Mouse (Mus musculus): ENCODE data around the gene Olfr1297. TPM values are rescaled to one million over a fixed set of nuclear protein-coding genes. Genes with fewer than 3 reads are reported as not detected.

Olfr1297 gene
- not detected in 2 replicates for polyA plus RNA-seq (2012; rRNA removed)

DNA sequence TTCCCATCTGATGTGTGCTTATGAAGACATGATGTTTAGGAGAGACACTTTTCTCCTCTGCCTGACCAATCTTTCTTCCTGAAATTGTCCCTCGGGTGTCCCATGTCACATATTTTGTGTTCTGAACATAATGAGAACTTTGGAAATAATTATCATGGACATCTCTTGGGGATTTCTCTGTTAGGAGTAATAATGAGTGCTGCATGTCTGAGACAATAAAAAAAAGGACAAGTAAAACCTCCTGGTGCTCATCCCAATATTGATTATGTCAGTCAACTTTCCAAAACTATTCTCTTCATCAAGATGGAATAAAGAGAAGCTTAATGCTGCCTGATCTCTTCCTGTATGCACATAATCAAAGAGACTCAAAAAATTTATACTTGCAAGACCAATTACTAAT lies at the start of gene Olfr1297:
Gene Olfr1297 (minus strand): TSS at position 101 of the 400 bp plus-strand sequence.
- DNase-seq (ENCODE audit: low spot score) = no peak

DNA sequence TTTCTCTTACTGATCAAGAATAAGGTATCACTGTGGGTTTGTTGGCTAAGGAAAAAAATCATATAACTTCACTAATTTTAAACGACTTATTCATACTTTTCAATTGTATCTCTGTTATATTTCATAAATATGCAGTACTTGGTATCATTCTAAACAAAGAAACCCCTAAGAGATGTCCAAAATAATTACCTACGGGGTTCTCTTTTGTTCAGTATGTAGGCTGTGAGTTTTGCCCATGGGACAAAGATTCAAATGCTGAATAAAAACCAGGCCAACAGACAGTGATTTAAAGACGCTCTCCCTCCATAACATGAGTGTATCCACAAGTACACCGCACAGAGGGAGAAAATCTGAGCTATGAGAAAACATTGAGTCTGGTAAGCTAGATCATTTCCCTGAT lies 34.8 kb upstream of the Olfr1297 start, which contains the start of gene Olfr1299:
Gene Olfr1299 (plus strand): TSS at position 301 of the 400 bp plus-strand sequence.
- no peak for DNase-seq (ENCODE audit: low spot score)

DNA sequence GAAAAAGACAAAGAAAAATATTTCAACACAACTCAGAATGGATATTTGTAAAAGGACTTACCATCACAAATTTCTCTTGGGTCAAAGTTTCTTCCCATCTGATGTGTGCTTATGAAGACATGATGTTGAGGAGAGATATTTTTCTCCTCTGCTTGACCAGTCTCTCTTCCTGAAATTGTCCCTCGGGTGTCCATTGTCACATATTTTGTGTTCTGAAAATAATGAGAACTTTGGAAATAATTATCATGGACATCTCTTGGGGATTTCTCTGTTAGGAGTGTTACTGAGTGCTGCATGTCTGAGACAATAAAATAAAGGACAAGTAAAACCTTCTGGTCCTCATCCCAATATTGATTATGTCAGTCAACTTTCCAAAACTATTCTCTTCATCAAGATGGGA lies 22.8 kb upstream of the Olfr1297 start, which contains the start of gene Olfr1298:
Gene Olfr1298 (minus strand): TSS at position 101 of the 400 bp plus-strand sequence.
- DNase-seq (ENCODE audit: low spot score) = no peak

DNA sequence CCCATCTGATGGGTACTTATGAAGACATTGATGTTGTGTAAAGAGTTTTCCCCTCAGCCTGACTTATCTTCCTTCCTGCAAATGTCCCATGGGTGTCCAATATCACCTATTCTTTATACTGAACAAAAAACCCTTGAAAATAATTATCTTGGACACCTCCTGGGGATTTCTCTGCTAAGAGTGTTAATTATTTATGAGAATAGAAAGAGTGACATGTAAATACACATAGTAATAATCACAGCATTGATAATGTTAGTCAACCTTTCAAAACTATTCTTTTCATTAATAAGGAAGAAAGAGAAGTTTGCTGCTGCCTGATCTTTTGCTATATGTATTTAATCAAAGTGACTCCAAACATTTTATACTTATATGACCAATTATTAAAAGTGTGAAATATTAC lies 56.7 kb downstream of the Olfr1297 start, which contains the start of gene Olfr1295:
Gene Olfr1295 (minus strand): TSS at position 101 of the 400 bp plus-strand sequence.
- no peak for DNase-seq (ENCODE audit: low spot score)

Other genes with a start within 250 kb of the Olfr1297 start
- not detected in 2 replicates for gene Olfr1286, start 203.4 kb downstream of the Olfr1297 start, polyA plus RNA-seq (2012; rRNA removed)
- gene Olfr1287, start 177.4 kb downstream of the Olfr1297 start, polyA plus RNA-seq (2012; rRNA removed) = not detected in 2 replicates
- gene Olfr1288, start 152.4 kb downstream of the Olfr1297 start, polyA plus RNA-seq (2012; rRNA removed) = not detected in 2 replicates
- not detected in 2 replicates for gene Olfr1289, start 145.7 kb downstream of the Olfr1297 start, polyA plus RNA-seq (2012; rRNA removed)
- not detected in 2 replicates for gene Olfr1290, start 132.7 kb downstream of the Olfr1297 start, polyA plus RNA-seq (2012; rRNA removed)
- not detected in 2 replicates for gene Olfr1291-ps1, start 129.3 kb downstream of the Olfr1297 start, polyA plus RNA-seq (2012; rRNA removed)
- gene Olfr1293-ps, start 101.3 kb downstream of the Olfr1297 start, polyA plus RNA-seq (2012; rRNA removed) = not detected in 2 replicates
- gene Olfr1294, start 86.2 kb downstream of the Olfr1297 start, polyA plus RNA-seq (2012; rRNA removed) = not detected in 2 replicates
- not detected in 2 replicates for gene Olfr1295, start 56.8 kb downstream of the Olfr1297 start, polyA plus RNA-seq (2012; rRNA removed)
- gene Olfr1298, start 22.7 kb upstream of the Olfr1297 start, polyA plus RNA-seq (2012; rRNA removed) = not detected in 2 replicates
- gene Olfr1299, start 34.9 kb upstream of the Olfr1297 start, polyA plus RNA-seq (2012; rRNA removed) = not detected in 2 replicates
- not detected in 2 replicates for gene Olfr1301, start 124.5 kb upstream of the Olfr1297 start, polyA plus RNA-seq (2012; rRNA removed)
- gene Olfr1302, start 150.9 kb upstream of the Olfr1297 start, polyA plus RNA-seq (2012; rRNA removed) = not detected in 2 replicates
- gene Olfr1303, start 193.8 kb upstream of the Olfr1297 start, polyA plus RNA-seq (2012; rRNA removed) = not detected in 2 replicates